Mouse (Mus musculus) yolk sac, embryonic 10.5 days (tissue): ENCODE data around the gene Mospd3.
"Not testable (repeated sequence)": the region's sequence is repeated elsewhere in the genome, so short reads cannot be mapped to it uniquely, and the experiment has no call there.

Experiments
- DNase-seq: peaks from one replicate; pipeline ENCODE4 v3.0.0-alpha.2; 2017; ENCODE audit warnings: low spot score

Mospd3 gene

DNA sequence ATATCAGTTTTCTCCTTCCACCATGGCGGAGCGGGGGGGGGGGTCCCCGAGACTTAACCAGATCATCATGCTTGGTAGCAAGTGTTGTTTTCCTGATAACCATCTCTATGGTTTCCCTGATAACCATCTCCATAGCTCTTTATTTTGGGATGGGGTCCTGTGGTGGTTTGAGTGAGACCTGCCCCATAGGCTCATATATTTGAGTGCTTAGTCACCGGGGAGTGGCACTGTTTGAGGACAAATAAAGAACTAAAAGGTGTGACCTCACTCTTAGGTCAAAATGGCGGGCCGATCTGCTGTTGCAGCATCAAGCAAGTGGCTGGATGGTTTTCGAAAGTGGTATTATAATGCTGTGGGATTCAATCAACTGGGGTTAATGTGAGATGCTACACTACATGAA lies 14.5 kb upstream of the Mospd3 start:
- DNase-seq: no peak

- DNase-seq: not testable (repeated sequence)
These were observed 14.1 kb upstream of the Mospd3 start for GRCm38 (mm10) chr5:137614921-137615320.

DNA sequence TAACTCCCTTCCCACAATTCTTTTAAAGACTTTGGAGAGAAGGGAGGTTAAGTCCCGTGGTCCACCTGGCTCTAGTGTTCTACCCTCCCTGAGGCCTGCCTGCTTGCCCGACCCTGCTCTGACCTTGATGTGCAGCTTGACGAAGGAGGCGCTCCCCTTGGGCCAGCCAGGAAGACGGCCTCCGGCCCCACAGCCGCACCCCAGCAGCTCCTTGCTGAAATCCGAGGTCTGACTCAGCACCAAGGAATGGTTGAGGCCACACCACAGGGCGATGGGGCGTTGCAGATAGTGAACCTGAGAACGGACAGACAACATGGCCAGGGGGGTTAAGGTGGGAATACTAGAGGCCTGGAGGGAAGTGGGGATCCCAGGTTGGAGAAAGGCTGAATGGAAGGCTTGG lies 12.7 kb upstream of the Mospd3 start, which contains the start of gene Pcolce:
Gene Pcolce, minus strand, starts transcription at position 235 of the 400 bp plus-strand sequence.
- no peak for DNase-seq

GRCm38 (mm10) chr5:137613076-137613475 lies 12.2 kb upstream of the Mospd3 start:
- no peak for DNase-seq

DNA sequence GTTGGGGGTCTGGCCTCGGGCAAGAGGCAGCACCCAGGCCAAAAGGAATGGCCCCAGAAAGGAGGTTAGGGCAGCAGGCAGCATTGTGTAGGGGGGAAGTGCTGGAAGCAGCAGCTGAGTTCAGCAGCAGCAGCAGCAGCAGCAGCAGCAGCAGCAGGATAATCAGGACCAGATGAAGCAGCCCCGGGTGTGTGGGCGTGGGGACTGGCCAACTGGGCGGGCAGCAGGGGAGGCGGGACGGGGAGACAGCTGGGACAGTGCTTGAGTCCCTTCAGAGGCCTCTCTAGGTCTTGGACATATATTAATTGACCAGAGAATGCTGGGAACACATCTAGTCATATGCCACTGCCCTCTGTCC lies 10.4 kb upstream of the Mospd3 start:
- DNase-seq: peak; percentile 63

- DNase-seq: peak; percentile 82
These were observed 9.8 kb upstream of the Mospd3 start for GRCm38 (mm10) chr5:137610548-137611244.

GRCm38 (mm10) chr5:137610056-137610455 lies 9.2 kb upstream of the Mospd3 start:
- DNase-seq: no peak

- no peak for DNase-seq
These were observed 8.4 kb upstream of the Mospd3 start for GRCm38 (mm10) chr5:137609292-137609691.

GRCm38 (mm10) chr5:137608654-137609190 lies 7.9 kb upstream of the Mospd3 start:
- no peak for DNase-seq

GRCm38 (mm10) chr5:137607860-137608653 lies 7.2 kb upstream of the Mospd3 start:
- no peak for DNase-seq

GRCm38 (mm10) chr5:137601365-137601729 lies 489 bp upstream of the Mospd3 start:
- DNase-seq: peak; percentile 34

GRCm38 (mm10) chr5:137600281-137600618 lies 608 bp downstream of the Mospd3 start:
- no peak for DNase-seq

- DNase-seq: no peak
These were observed 1.3 kb downstream of the Mospd3 start for GRCm38 (mm10) chr5:137599600-137599999.

DNA sequence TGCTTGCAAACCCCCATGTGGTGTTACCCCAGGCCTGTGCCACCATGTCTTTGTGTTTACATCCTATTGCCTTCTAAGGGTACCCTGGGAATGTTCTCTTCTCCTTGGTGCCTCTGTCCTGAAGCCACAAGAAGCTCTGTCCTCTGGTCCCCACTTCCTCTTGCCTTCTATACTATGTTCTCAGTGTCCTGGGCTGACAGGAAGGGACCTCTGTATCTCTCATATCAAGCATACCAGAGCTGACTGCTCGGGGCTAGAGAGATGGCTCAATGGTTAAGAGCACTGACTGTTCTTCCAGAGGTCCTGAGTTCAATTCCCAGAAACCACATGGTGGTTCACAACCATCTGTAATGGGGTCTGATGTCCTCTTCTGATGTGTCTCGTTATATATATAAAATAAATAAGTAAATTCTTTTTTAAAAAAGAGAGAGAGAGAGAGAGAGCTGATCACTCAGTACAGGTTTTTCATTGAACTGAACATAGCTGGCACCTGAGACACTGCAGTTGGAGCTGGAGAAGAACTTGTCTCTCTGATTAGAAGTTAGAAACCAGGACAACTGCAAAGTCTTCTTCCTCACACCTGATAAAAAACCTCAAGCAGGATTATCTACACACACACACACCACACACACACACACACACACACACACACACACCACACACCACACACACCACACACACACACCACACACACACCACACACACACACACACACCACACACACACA lies 2.6 kb downstream of the Mospd3 start:
- no peak for DNase-seq

DNA sequence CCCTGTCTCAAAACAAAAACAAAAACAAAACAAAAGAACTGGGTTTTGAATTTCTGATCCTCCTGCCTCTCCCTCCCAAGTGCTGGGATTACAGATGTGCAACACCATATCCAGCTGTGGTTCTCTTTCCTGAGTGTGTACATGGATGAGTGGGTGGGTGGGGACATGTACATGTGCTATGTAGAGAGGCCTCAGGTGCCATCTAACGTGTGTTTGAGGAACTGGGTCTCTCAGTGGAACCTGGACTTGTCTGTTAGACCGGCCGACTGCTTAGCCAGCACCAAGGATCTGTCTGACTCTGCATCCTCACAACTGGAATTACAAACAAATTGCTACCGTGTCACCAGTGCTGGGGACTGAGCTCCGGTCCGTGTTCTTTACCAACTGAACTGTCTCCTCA lies 3.2 kb downstream of the Mospd3 start:
- DNase-seq: no peak

- no peak for DNase-seq
These were observed 4.1 kb downstream of the Mospd3 start for GRCm38 (mm10) chr5:137596601-137597261.

GRCm38 (mm10) chr5:137595921-137596320 lies 4.9 kb downstream of the Mospd3 start:
- DNase-seq: no peak

DNA sequence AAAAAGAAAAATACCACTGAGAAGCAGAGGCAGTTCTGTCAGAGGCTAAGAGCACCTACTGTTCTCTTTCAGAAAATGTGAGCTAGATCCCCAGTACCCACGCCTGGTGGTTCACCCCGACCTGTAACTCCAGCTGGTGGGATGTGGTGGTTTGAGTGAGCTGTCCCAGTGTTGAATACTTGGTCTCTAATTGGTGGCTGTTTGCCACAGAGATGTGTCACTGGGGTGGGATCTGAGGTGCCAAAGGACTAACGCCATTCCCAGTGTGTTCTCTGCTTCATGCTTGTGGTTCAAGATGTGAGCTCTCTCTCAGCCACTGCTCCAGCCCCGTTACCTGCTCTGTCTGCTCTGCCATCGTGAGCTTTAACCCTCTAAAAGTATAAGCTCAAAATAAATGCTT lies 10.4 kb downstream of the Mospd3 start:
- DNase-seq: no peak

GRCm38 (mm10) chr5:137584976-137585375 lies 15.9 kb downstream of the Mospd3 start:
- DNase-seq: no peak

DNA sequence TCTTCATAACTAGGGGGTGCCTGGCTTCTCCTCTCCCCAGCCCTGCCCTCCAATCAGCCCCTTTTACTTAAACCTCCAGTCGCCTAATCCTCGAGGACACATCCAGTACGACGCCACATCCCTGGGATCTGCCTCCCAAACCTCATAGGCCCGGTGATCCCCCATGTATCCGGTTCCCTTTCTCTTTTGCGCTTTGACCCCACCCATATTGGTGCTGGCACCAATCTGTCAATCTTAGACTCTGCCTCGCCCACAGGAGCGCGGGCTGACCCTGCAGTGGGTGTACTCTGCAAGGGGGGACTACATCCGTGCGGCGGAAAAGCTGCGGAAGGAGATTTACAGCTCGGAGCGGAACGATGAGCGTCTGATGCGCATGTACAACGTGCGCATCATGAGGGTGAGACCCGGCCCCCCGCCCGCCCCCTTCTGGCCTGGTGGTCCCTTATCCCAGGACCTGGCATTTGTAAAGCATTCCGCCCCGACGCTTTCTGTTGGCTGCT lies 17.1 kb downstream of the Mospd3 start:
- peak; percentile 47 for DNase-seq

- DNase-seq: peak; percentile 21
These were observed 18.2 kb downstream of the Mospd3 start for GRCm38 (mm10) chr5:137582702-137583101.

DNA sequence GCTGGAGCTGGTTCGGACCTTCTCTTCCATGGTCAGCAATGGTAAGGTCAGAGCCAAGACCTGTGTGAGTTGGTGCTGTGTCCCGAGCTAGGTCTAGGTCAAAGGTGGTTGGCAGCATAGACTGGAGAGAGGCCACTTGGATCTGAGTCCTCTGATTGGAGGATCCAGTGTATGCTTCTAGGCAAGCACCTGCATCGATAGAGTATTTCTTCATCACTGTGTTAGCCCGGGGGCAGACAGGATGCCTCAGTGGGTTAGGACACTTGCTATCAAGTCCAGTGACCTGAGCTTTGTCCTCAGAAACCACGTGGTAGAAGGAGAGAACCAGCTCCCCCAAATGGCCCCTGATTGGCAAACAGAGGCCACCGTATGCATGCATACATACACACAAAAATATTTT lies 20.6 kb downstream of the Mospd3 start:
- DNase-seq: no peak
